Mouse (Mus musculus) lung, postnatal 4 days (tissue): ENCODE measurements around the gene Slc16a6.

ENCODE experiments used
- DNase-seq, 2 experiments: peaks; one replicate each; pipeline ENCODE4 v3.0.0; 2021

Slc16a6 gene

DNA sequence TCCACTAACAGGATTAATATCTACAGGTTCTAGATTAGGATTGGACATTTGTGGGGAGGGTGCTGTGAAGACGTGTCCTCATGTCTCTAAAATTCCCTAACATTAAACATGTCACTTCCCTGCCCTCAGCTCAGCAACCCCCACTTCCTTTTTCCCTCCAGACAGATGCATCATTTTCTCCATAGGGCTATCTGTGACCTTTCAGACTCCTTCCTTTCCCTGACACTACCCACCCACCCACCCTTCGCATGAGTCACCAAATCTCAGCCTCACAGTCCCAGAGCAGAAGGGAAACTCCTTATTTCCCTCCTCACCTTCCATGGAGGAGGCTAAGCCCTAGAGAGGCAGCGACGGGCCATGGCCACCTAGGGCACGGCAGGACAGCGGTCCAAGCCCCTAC is 59.8 kb downstream of the Slc16a6 start, which contains the start of gene 9930022D16Rik:
Gene 9930022D16Rik, plus strand, starts transcription at position 301 of the 400 bp plus-strand sequence.
- no peak for DNase-seq

DNA sequence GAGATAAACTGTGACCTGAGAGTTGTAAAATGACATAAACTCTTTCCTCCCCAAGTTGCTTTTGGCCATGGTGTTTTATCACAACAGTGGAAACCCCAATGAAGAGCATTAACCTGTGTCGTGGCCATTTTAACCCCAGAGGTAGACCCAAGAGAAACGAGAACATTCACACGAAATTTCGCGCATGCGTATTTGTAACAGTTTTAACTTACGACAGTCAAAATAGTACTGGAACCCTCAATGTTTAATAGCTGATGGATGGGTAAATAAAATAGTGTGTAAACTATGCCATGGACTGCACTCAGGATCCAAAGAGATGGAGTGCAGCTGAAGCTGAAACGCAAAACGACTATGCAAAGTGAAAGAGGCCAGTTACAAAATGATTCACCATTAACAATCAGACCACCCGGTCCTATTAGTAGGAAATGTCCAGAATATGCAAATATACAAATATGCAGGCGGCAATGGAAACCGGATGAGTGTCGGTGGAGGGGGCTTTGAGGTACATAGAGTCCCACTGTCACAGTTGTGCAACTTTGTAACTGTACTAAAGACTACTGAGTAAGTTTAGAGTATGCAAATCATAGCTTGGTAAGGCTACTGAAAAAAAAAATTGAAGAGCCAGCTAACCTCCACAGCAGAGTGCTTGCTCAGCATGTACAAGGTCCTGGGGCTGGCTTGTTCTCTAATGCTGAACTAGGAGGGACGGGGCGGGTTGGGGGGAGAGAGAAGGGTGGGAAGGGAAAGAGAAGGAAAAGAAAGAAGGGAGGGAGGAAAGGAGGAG is 63.0 kb downstream of the Slc16a6 start:
- no peak for DNase-seq

DNA sequence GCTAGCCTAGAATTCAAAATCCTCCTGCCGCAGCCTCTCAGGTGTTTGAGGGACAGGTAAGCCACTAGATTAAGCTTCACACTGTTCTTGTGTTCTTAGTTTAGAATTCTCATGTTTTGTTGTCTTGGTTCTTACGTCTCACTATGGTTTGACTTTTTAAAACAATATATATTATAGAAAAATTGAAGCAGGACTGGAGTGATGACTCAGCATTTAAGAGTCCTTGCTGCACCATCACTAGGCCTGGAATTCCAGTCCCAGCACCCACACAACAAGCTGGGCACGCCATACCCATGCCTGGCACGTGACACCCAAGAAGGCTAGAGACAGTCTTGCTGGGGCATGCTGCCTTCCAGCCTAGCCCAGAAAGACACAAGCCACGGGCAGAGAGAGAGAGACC is 67.0 kb downstream of the Slc16a6 start:
- DNase-seq: no peak
